Mouse (Mus musculus) heart, postnatal 14 days (tissue): ENCODE results near the gene Tomm34. TPM values are rescaled to one million over a fixed set of nuclear protein-coding genes. Genes with fewer than 3 reads are reported as not detected.

Experiments used
- DNase-seq, 2 experiments: peaks; one replicate each; pipeline ENCODE4 v3.0.0; 2021 to 2022
- intact Hi-C: fragments of 180-260 bp; cut with DNase I; formaldehyde crosslinking; loops from one replicate; pipeline ENCODE4 v1.15.1; 2025
- long read RNA-seq, 2 experiments: library from polyadenylated mRNA; stranded (forward); transcript quantifications; one replicate each; pipeline ENCODE4 v2.0.0; 2021
- total RNA-seq, 2 experiments: library from RNA; stranded (reverse); gene quantifications; 2 replicates each; pipeline ENCODE4 v1.2.3; 2021

Gene Tomm34
- total RNA-seq: 10 to 100 TPM; 19.3 to 19.9 TPM
- long read RNA-seq, experiment 1, transcript Tomm34-202 (7 exons, 1,923 nt): major isoform, 26 of 31 reads
- long read RNA-seq, experiment 1, partial matches to known transcripts: 0 of 31 reads
- long read RNA-seq, experiment 1, other reads (novel, unspliced or antisense): 2 of 31 reads
- long read RNA-seq, experiment 2, transcript Tomm34-202 (7 exons, 1,923 nt): major isoform, 20 of 28 reads
- long read RNA-seq, experiment 2, transcript Tomm34-201 (7 exons, 2,302 nt): minor isoform, 5 of 28 reads
- long read RNA-seq, experiment 2, partial matches to known transcripts: 1 of 28 reads
- long read RNA-seq, experiment 2, other reads (novel, unspliced or antisense): 2 of 28 reads

DNA sequence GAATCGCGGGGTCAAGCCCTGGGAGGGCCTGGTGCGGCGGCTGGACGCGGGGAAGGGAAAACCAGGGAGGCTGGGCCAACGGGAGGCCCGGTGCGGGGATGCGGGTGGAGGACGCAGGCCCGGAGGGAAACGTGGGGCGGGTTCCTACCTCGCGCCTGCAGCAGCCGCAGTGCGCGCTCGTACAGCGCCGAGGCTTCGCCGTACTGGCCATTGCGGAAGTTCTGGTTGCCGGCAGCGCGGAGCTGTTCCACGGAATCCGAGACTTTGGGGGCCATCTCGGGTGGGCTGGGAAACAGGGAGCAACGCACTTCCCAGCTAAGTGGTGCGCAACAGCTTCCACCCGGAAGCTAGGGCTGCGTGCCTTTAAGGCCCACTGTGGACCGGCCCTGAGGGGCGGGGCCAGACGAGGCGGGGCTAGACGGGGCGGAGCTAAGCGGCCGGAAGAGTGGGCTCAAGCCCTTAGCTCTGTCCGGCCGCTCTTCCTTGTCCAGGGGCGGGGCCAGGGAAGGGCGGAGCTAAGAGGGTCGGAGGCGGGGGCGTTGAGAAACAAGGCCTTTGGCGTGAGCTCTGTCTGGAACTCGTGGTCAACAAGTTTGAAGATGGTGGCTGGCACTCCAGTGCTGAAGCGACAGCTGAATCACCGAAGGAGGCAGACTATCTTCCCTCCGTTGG, at the start of gene Tomm34:
Gene Tomm34 (minus strand): TSS at position 405 of the 672 bp plus-strand sequence.
- intact Hi-C loops: no loop called here
- DNase-seq: peak; percentile 97 to 98

DNA sequence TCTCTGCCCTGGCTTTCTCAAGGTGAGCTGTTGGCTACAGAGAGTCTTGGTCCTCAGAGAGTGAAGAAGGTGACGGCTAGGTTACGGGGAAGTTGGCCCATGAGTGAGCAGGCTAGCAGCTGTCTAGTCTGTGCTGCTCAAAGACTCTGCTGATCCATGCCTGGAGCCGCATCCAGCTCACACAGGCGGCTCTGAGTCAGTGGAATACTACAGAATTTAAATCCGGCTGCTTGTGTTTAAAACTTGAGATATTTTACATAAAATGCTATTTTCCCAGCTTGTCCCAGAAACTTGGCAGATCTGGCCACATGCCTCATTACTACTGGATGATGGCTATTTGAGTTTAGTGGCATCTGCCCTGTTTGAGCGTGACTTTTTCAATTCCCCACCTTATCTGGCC, 48.5 kb upstream of the Tomm34 start:
- intact Hi-C loops: no loop called here
- DNase-seq: no peak

DNA sequence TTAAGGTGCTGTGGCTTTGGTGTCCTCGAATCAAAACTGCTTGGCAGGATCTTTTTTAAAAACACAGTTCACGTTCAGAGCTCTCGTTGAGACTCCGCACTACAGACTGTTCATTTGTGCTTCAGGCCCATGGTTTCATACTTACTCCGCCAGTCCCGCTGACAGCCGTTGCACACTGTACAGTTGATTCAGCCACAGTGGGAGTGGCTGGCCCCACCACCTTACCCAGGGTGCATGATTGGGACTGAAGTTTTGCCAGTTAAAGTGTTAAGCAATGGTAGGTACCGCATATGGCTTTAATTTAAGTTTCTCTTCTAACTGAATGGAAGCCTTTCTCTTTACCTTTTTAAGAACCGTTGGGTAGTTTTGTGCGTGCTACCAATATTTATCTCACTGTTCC, 44.6 kb upstream of the Tomm34 start:
- intact Hi-C loops: no loop called here
- DNase-seq: no peak

DNA sequence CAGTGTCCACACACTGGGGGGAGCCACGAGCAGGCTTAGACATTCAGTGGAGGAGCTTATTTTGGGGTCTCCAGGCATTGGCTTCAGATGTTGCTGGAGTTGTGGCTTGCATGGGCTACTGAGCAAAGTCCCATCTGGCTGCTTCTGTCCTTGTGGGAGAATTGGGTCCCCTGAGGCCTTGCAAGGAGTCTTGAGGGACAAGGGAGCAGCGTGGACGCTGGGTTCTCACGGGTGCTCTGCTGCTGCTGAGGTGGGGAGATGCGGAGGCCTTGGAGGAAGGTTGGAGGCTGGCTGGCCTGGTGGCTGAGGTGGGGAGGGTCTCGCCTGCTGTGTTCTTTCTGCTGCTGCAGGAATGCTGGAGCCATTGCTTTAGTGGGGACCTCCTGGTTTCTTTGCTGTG, 43.1 kb upstream of the Tomm34 start:
- intact Hi-C loops: no loop called here
- DNase-seq: no peak

DNA sequence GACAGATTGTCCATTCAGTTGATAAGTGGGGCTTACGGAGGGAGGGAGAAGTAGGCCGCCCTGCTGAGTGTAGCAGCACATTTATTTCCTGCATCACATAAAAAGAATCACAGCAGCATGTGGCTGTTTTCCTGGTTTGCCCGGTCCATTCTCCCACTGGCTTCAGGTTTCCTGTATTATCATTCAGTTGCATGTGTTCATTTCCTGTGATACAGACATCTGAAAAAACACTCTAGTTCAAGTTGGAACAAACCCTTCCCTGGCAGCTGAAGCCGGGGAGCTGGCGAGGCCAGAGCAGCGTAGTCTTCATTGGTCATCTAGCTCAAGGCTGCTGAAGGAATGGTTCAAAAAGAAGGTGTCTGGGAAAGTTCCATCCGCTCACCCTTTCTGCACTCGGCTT, 40.6 kb upstream of the Tomm34 start:
- DNase-seq: no peak
- intact Hi-C loops: no loop called here

DNA sequence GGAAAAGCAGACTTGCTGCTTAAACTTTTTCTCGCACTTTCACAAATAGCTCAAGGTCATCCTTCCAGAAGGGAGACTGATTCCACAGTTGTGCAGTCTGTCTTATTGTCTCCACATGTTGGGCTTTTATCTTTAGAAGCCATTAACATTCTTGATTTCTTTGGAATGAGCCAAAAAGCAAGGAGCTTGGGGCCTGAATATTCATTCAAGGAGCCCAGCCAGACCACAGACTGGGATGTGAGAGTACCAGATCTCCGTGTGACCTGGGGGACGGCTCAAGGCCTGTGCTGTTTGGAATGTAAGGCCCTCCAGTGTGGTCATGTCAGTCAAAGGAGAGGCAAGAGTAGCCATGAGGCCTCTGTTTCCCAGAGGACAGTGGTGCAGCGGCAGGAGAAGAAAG, 37.5 kb upstream of the Tomm34 start:
- intact Hi-C loops: loop anchor here (10.0 kb wide), 1 partner anchor 416 kb away; no protein-coding TSS in a partner anchor
- DNase-seq: no peak

DNA sequence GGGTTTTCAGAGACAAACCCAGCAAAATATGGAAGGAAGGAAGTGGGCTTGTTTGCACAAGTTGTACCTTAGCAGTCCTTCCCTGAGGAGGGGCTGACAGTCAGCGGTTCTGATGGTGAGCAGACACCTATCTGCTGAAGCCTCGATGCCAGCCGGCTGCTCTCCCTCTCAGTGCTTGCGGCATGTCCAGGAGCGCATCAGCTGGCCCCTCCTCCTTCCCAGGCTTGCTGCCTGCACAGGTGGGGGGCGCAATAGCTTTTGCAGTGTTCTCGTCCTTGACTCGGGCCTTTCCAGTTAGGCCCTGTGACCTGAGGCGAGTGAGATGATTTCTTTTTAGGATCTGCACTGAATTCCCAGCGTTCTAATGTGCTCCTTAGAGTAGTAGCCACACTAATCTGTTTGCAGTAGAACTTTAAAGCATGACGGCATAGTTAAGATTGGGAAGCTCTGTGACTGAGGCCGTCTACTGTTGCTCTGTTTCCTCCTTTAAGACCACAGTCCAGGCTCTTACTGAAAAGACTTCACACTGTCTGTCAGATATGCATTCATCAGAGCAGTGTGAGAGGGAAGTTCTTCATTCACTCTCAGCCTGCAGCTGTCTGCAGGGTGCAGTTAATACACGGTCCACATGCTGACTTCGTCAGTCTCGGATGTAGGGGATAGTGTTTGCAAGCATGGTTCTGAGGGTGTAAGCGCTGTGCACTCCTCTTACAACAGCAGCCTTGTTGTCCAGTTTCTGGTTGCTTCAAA, 36.3 kb upstream of the Tomm34 start:
- DNase-seq: no peak
- intact Hi-C loops: loop anchor here (10.0 kb wide), 1 partner anchor 418 kb away; no protein-coding TSS in a partner anchor

DNA sequence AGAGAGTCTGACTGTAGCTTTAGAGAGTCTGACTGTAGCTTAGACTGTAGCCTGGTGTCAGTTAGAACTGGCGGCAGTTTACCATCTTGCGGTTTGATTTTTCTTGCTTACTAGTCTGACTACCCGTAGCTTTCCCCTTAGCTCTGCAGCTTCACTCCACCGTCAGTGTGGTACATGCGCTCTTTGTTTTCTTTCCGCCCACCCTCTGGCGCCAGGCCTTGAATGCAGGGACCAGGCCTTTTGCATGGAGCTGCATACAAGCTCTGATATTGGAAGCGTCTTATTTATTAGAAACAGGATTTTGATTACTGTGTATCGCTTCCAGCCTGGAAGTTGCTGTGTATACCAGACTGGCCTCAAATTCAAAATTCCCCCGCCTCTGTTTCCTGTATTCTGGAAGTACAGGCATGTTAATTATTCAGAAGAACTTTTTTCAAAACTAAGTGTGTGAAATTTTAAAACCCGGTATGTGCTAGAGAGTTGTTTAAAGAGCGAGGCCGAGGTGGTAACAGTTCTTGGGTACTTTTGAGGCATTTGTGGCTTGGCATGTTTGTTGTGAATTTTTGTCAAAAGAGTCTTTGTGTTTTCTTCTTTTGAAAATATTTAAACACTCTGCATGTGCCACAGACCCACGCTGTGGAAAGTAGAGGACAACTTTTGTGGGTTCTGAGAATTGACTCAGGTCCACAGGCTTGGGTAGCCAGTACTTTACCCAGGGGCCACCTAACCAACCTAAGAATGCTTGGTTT, 35.5 kb upstream of the Tomm34 start:
- intact Hi-C loops: loop anchor here (10.0 kb wide), 1 partner anchor 418 kb away; no protein-coding TSS in a partner anchor
- no peak for DNase-seq

DNA sequence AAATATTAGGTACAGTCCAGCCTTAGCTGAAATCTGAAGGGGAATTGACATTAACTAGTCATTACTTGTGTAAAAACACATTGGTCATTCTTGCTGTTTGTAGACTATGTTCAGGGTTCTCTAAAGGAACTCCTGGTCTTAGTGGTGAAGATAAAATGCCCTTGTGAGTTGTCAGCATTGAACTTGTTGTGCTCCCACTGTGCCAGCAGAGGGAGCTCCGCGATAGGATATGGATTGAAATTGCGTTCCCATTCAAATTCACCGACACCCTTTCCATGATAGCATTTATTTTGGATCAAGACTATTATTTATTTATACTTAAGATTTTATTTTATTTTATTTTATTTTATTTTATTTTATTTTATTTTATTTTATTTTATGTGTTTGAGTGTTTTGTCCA, 32.5 kb upstream of the Tomm34 start:
- intact Hi-C loops: loop anchor here (2.0 to 10.0 kb wide), 4 partner anchors 244 to 421 kb away; partner anchors contain the start of gene Slpi
- peak; percentile 67 to 78 for DNase-seq

DNA sequence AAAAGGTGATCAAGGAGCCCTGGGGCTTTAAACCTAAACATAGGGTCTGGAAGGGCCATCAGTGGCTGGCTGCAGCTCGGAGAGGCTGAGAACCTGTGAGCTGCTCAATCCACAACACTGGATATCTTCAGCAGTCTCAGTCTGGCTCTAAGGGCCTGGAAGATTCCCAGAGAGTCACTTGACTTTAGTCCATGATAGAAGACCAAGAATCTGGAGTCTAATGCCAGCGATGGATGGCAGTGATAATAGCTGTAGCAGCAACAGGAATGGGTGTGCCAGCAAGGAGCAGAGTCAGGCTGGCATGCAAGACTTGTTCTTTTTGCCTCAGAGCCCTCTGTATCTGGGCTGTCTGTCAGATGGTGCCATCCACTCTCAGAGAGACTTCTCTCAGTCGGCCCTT, 31.4 kb upstream of the Tomm34 start:
- intact Hi-C loops: loop anchor here (2.0 to 10.0 kb wide), 4 partner anchors 245 to 422 kb away; partner anchors contain the start of gene Slpi
- DNase-seq: no peak

DNA sequence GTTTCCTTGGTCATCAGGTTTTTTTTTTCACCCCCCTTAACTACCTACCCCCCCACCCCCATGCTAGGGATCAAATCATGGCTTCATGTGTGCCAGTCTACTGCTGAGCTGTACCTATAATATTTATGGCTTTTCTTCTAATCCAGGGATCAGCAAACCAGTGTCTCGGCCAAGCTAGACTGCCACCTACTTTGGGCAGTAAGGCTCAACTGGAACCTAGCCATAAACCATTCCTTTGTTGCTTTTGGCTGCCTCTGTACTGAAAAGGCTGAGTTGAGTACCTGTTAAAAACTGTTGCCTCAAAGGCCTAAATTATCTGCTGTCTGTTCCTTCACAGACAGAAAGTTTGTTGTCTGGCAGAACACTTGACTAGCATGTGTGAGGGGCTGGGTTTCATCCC, 31.0 kb upstream of the Tomm34 start:
- intact Hi-C loops: loop anchor here (2.0 to 10.0 kb wide), 4 partner anchors 245 to 423 kb away; partner anchors contain the start of gene Slpi
- DNase-seq: no peak

DNA sequence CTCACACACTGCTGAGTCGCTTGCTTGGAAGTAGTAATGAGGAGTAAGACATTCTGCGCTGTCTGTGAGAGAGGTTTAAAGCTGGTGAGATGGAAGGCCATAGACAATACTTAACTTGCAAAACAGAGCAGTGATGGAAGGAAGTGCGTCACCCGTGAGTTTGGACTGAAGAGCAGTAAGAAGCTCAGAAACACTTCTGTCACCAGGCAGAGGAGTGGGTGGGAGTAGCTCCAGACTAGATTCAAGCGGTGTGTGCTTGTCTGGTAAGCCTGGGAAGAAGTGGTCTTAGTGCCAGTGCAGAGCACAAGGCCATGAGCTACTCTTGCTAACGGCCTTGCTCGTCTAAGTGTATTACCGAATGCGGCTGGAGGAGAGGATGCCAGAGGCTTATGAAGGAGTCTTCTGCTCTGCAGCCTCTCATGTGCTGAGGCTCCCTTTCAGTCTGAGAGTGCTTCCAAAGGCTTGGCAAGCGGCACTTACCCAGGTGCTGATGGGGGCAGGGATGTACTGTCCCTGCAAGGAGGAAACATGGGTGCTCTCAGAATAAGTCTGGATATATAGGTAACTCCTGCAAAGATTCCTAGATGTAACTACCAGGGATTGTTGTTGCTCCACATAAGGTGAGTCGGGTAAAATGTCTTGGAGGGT, 27.8 kb upstream of the Tomm34 start:
- intact Hi-C loops: no loop called here

DNA sequence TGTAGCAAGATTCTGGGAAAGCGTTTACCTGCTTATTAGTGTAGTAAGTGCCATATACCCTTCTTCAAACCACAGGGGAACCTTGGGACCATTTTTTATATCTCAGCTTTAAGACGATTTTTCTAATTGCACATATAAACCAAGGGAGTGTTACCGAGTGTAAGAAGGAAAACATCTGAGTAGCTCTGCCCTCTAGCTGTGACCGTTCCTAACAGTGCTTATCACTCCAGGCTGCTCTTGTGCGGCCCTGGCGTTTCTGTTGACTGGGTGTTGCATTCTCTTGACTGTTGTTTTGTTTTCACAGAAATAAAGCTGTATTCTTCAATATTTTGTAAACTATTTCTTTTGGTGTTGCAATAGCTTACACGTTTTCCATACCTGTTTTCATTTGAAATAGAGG, 23.2 kb upstream of the Tomm34 start:
- DNase-seq: no peak
- intact Hi-C loops: no loop called here

More for the DNA sequence above, 27.8 kb upstream of the Tomm34 start:
- DNase-seq: no peak

DNA sequence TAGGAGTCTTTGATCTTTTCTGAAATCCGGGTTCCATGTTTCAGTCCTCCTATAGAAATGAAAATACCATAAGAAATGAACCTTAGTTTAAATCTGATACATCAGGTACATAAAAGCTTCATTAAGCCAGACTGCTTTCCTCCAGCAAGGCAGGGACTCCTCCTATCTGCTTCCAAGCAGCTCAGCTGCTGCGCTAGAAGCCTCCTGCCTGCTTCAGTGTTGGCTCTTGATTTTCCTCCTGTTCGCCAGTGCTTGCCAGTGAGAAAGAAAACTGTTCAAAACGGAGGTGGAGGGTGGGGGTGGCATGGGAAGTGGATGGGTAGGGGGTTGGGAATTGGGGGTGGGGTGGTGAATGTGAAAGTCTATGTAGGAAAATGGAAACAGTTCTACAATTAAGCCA, 18.5 kb upstream of the Tomm34 start:
- DNase-seq: no peak
- intact Hi-C loops: no loop called here

DNA sequence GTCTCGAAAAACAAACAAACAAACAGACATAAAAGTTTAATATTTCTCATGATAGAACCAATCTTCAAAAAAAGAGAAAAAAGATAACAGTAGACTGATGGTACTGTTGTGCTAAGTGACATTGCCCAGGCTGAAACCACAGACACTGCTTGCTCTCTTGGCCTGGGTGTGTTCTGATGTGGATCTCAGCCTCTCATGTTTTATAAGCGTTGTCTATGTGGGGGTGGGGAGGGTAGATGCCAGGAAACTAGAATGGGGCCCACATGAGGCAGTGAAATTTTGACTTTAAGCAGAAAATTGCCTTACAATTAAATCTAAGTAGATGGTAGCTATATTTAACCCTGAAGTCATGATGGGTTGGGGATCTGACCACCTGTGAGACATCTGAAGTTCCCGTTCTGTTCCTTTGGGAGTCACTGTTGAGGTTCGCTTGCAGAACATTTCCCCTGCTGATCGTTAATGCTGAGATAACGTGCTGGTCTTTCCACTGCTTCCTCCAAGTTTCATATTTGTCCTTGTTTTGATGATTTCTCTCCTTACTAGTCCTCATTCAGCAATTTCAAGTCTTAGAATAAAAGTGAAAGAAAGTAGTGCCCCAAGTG, 16.5 kb upstream of the Tomm34 start:
- no peak for DNase-seq
- intact Hi-C loops: no loop called here

DNA sequence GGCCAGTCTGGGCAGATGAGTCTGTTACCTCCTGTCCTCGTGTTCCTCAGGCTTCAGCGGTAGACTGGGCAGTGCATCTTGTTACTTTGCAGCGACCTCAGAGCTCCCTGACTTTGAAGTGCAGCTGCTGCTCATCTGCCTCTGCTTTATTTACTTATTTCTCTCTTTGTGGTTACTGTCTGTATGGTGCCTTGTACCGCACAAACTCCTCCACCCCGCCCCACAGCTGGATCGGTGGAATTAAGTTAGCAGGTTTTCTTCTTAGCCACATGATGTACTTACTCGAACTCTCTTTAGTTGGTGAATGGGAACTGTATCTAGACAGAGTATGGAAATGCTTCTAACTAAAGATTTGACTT, 13.4 kb upstream of the Tomm34 start:
- DNase-seq: no peak
- intact Hi-C loops: no loop called here

DNA sequence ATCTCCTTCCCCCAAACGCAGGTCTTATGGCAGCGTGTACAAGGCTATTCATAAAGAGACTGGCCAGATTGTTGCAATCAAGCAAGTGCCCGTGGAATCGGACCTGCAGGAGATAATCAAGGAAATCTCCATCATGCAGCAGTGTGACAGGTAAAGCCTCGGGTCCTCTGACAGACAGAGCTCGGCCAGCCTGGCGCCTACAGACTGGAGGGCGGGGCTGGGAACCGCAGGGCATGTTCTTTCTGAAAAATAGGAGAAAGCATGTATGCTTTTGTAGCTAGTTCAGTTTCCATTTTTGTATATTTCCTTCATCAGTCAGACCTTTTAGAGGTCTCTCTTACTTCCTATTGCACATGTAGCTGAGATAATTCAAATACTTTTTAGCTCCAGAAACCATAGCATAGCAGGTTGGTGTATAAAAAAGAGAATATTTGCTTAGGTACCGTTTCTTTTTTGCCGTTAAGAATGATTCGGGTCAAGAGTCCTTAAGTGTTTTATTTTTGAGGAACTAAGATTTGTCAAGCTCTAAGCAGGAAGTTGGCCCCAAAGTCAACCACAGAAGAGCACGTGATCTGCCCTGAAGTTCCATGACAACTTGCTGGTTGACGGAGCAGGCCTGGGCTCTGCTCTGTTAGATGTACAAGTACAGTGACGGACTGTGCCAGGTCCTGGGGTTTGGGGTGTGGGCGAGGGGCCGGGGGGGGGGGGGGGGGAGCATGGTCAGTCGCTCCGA, 12.8 kb upstream of the Tomm34 start:
- no peak for DNase-seq
- intact Hi-C loops: no loop called here

DNA sequence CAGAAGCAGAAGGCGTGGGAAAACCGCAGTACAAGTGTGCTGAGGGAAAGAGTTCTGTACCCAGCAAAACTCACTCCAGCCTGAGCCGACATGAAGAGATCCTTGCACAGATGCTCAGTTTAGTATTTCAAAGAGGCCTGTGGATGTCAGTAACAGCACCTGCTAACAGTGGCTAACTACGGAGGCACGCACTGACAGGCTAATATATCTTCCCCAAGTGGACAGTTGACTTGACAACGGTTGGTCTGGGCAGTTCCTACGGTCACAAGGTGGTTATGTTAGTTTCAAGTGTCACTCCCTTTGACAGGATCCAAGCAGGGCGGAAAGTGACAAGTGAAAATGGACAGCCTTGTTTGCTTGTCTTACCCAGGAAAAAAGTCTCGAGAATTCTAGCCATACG, 11.2 kb upstream of the Tomm34 start:
- intact Hi-C loops: no loop called here
- DNase-seq: no peak

DNA sequence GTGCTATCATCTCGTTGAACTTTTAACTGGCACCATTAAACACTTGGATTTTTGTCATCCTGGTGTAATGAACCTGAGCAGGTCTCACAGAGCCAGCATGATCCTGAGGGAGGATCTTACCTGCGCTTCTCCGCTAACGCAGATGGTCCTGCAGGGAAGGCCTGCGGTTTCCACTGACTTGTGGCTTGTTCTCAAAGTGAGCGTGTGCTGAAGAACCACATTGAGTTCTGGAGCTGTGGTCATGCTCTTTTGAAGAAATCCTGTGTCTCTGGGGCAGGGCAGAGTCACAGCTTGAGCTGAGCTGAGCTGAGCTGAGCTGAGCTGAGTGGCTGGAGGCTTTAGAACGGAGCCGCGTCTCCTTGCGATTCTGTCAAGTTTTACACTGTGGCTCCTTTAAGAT, 10.6 kb upstream of the Tomm34 start:
- intact Hi-C loops: no loop called here
- DNase-seq: no peak
